Mouse (Mus musculus): Measurements from ENCODE around the gene Zbtb7a.

GRCm38 (mm10) chr10:81136706-81137231, 1.7 kb downstream of the Zbtb7a start:
- no peak for TF ChIP-seq FLI1 (IDR thresholded peaks at IDR 0.05; ENCODE audit: low read length)
- TF ChIP-seq GATA1 (IDR thresholded peaks at IDR 0.05; ENCODE audit: borderline replicate concordance, low read length): no peak

Measured in megakaryocyte, embryonic 14.5 days (primary cell).